Mouse (Mus musculus) stomach, embryonic 14.5 days (tissue): ENCODE measurements around the gene Sprr2j-ps. TPM values are rescaled to one million over a fixed set of nuclear protein-coding genes. Genes with fewer than 3 reads are reported as not detected.

Experiments used
- ATAC-seq: fragments of 200-750 bp; cut with Nextera tagmentation; 2 replicates; pipeline ENCODE4 v1.8.0; 2017; ENCODE audit warnings: low read depth, moderate TSS enrichment; ENCODE audit not compliant: insufficient number of reproducible peaks, insufficient read depth, low FRiP score
- H3K27ac ChIP-seq: fragments of 300-500 bp; sonication (generic); 2 replicates; pipeline ENCODE4 v1.5.1; 2014; ENCODE audit warnings: mild to moderate bottlenecking, low read length, moderate library complexity, mixed read lengths
- H3K27me3 ChIP-seq: fragments of 300-500 bp; sonication (generic); 2 replicates; pipeline ENCODE4 v1.6.1; 2014; ENCODE audit warnings: low read length, control low read depth, mixed read lengths; ENCODE audit not compliant: control insufficient read depth, insufficient read depth
- H3K36me3 ChIP-seq: fragments of 300-500 bp; sonication (generic); 2 replicates; pipeline ENCODE4 v1.6.1; 2014; ENCODE audit warnings: mild to moderate bottlenecking, control low read depth, low read length, moderate library complexity, mixed read lengths; ENCODE audit not compliant: control insufficient read depth, insufficient read depth
- H3K4me1 ChIP-seq: fragments of 300-500 bp; sonication (generic); 2 replicates; pipeline ENCODE4 v1.6.1; 2014; ENCODE audit warnings: low read length, control low read depth, mixed read lengths; ENCODE audit not compliant: control insufficient read depth, insufficient read depth
- H3K4me2 ChIP-seq: fragments of 300-500 bp; sonication (generic); replicated peaks from 2 replicates; pipeline ENCODE4 v1.6.1; 2014; ENCODE audit warnings: low read depth, low read length, control low read depth
- H3K4me3 ChIP-seq: fragments of 300-500 bp; sonication (generic); 2 replicates; pipeline ENCODE4 v1.5.1; 2014; ENCODE audit warnings: low read depth, low read length, control low read depth
- H3K9ac ChIP-seq: fragments of 300-500 bp; sonication (generic); replicated peaks from 2 replicates; pipeline ENCODE4 v1.6.1; 2014; ENCODE audit warnings: low read depth, mild to moderate bottlenecking, control low read depth, low read length, moderate library complexity, mixed read lengths
- H3K9me3 ChIP-seq: fragments of 300-500 bp; sonication (generic); 2 replicates; pipeline ENCODE4 v1.6.1; 2016; ENCODE audit warnings: low read depth, low read length, control low read depth; ENCODE audit not compliant: control insufficient read depth
- WGBS: fragments of 180-500 bp; shearing (Covaris S2); extraction: QIAGEN DNeasy Blood & Tissue Kit; methylation state at CpG from one replicate; pipeline ENCODE4 v1.1.7; 2014; 5-methylcytosine and 5-hydroxymethylcytosine counted together
- polyA plus RNA-seq: library from polyadenylated mRNA; unstranded; fragments of >200 nt; fragmentation: Nextera tagmentation; extraction: Ambion mirVana; gene quantifications from 2 replicates; pipeline ENCODE4 v1.2.1, GENCODE M21; 2014

Sprr2j-ps gene
- polyA plus RNA-seq, 1 experiment from 2014 or later: not detected

- no peaks in the 10 kb centered on the region for H3K4me1 ChIP-seq
- WGBS: 85% methylated on average over 5 of the region's 5 CpGs
Measured at GRCm38 (mm10) chr3:92455151-92455550, 37.3 kb downstream of the Sprr2j-ps start.

GRCm38 (mm10) chr3:92458620-92459019 is 40.7 kb downstream of the Sprr2j-ps start, which contains the start of gene Sprr3:
Gene Sprr3 (minus strand): TSS chr3:92458720.
- H3K27me3 ChIP-seq: no peaks in the 10 kb centered on the region
- no peaks in the 10 kb centered on the region for H3K36me3 ChIP-seq
- H3K9me3 ChIP-seq: no peaks in the 10 kb centered on the region
- WGBS: 56% methylated on average over 2 of the region's 2 CpGs
- H3K9ac ChIP-seq: no peak within 1 kb of the TSS
- no peak within 1 kb of the TSS for H3K27ac ChIP-seq
- no peak for ATAC-seq
- no peak within 1 kb of the TSS for H3K4me2 ChIP-seq
- H3K4me1 ChIP-seq: no peaks in the 10 kb centered on the region
- no peak within 1 kb of the TSS for H3K4me3 ChIP-seq

More at GRCm38 (mm10) chr3:92455151-92455550, 37.3 kb downstream of the Sprr2j-ps start:
- ATAC-seq: no peak
- H3K9me3 ChIP-seq: no peaks in the 10 kb centered on the region
- H3K36me3 ChIP-seq: no peaks in the 10 kb centered on the region
- H3K27ac ChIP-seq: no peak overlapping the region
- H3K4me2 ChIP-seq: no peak overlapping the region
- no peak overlapping the region for H3K4me3 ChIP-seq
- H3K9ac ChIP-seq: no peak overlapping the region
- H3K27me3 ChIP-seq: no peaks in the 10 kb centered on the region

- H3K27me3 ChIP-seq: no peaks in the 10 kb centered on the region
- no peak overlapping the region for H3K4me2 ChIP-seq
- no peaks in the 10 kb centered on the region for H3K36me3 ChIP-seq
- no peak overlapping the region for H3K27ac ChIP-seq
- no peak overlapping the region for H3K9ac ChIP-seq
- ATAC-seq: no peak
- H3K4me1 ChIP-seq: no peaks in the 10 kb centered on the region
- H3K9me3 ChIP-seq: no peaks in the 10 kb centered on the region
- 78% methylated on average over 1 of the region's 1 CpGs for WGBS
- H3K4me3 ChIP-seq: no peak overlapping the region
Measured at GRCm38 (mm10) chr3:92466576-92466975, 48.7 kb downstream of the Sprr2j-ps start.

- Histone ChIP-seq H3K4me3 (no peak overlapping the region), H3K27ac (no peak overlapping the region), H3K4me2 (no peak overlapping the region), H3K36me3 (no peaks in the 10 kb centered on the region), H3K9me3 (no peaks in the 10 kb centered on the region), H3K9ac (no peak overlapping the region), H3K4me1 (no peaks in the 10 kb centered on the region), H3K27me3 (no peaks in the 10 kb centered on the region)
- no peak for ATAC-seq
Measured at GRCm38 (mm10) chr3:92467424-92467823, 49.5 kb downstream of the Sprr2j-ps start.

Other genes starting within 250 kb of the Sprr2j-ps start
- 5.3 and 7.6 TPM in 2 replicates for gene Sprr2a1, start 202.3 kb upstream of the Sprr2j-ps start, polyA plus RNA-seq
- gene Sprr2a2, start 202.2 kb upstream of the Sprr2j-ps start, polyA plus RNA-seq: 258 and 291 TPM in 2 replicates
- gene Sprr2a3, start 132.7 kb upstream of the Sprr2j-ps start, polyA plus RNA-seq: 19.7 and 23.0 TPM in 2 replicates
- gene Sprr2b, start 101.5 kb upstream of the Sprr2j-ps start, polyA plus RNA-seq: not detected in 2 replicates
- not detected in 2 replicates for gene Sprr2d, start 78.9 kb upstream of the Sprr2j-ps start, polyA plus RNA-seq
- gene Sprr2e, start 65.9 kb upstream of the Sprr2j-ps start, polyA plus RNA-seq: not detected in 2 replicates
- not detected in 2 replicates for gene Sprr2f, start 52.9 kb upstream of the Sprr2j-ps start, polyA plus RNA-seq
- gene Sprr2h, start 32.4 kb upstream of the Sprr2j-ps start, polyA plus RNA-seq: not detected in 2 replicates
- gene Sprr2i, start 10.1 kb upstream of the Sprr2j-ps start, polyA plus RNA-seq: not detected in 2 replicates
- gene Gm9774, start 11.3 kb downstream of the Sprr2j-ps start, polyA plus RNA-seq: 5.8 and 7.5 TPM in 2 replicates
- gene Sprr2k, start 14.5 kb downstream of the Sprr2j-ps start, polyA plus RNA-seq: not detected in 2 replicates
- gene Sprr1b, start 20.7 kb downstream of the Sprr2j-ps start, polyA plus RNA-seq: not detected in 2 replicates
- gene Sprr3, start 40.6 kb downstream of the Sprr2j-ps start, polyA plus RNA-seq: 0.20 and 0.97 TPM in 2 replicates
- 26.0 and 31.7 TPM in 2 replicates for gene Sprr1a, start 67.8 kb downstream of the Sprr2j-ps start, polyA plus RNA-seq
- gene Sprr4, start 82.4 kb downstream of the Sprr2j-ps start, polyA plus RNA-seq: not detected in 2 replicates
- not detected in 2 replicates for gene 2310046K23Rik, start 116.4 kb downstream of the Sprr2j-ps start, polyA plus RNA-seq
- gene Ivl, start 155.7 kb downstream of the Sprr2j-ps start, polyA plus RNA-seq: 0.25 and 0.52 TPM in 2 replicates
- gene Smcp, start 170.9 kb downstream of the Sprr2j-ps start, polyA plus RNA-seq: not detected in 2 replicates
- not detected in 2 replicates for gene 2210017I01Rik, start 189.4 kb downstream of the Sprr2j-ps start, polyA plus RNA-seq
- gene Lce6a, start 203.6 kb downstream of the Sprr2j-ps start, polyA plus RNA-seq: not detected in 2 replicates
- not detected in 2 replicates for gene Lce1a1, start 230.2 kb downstream of the Sprr2j-ps start, polyA plus RNA-seq
- gene Lce1b, start 238.8 kb downstream of the Sprr2j-ps start, polyA plus RNA-seq: not detected in 2 replicates